Comparison of ENCODE assay signal across 14 mouse cellular contexts in the genomic region with DNA sequence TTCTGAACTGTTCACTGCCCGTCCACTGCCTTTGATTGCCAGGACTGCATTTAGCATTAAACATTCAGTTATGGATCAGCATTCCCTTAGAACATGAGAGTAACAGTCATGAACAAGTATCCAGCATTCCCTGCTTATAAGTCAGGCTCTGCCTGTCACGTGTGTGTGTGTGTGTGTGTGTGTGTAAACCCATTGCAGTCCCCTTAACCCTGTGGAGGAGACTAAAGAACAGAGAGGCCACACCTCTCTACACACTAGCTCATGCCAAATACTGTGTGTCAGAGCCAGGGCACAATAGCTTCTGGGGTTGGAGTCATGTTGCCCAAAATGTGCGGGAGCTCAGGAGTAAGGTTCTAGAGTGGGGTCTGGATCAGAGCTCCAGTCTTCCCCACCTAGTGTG. TPM values are rescaled to one million over a fixed set of nuclear protein-coding genes. Genes with fewer than 3 reads are reported as not detected.
DNase-seq lines count a peak whose midpoint lies in the region; ATAC-seq and TF ChIP-seq lines count a peak whose summit lies in the region.
"Had no signal": no experiment of that assay in that cellular context is flagged by ENCODE, and none has a peak within 500 bp of the region (broad histone marks: within the 10 kb centered on the region; RNA-seq: fewer than 3 reads in every experiment).

No protein-coding gene starts in this region.

- H3K27ac ChIP-seq in forebrain, embryonic 13.5 days, result no peak overlapping the region
- H3K27ac ChIP-seq in forebrain, embryonic 16.5 days (ENCODE audit: low read length), result no peak overlapping the region
- peak overlapping the region; percentile 18; the same call in 1 of the 2 replicates for H3K27ac ChIP-seq in hindbrain, embryonic 13.5 days
- H3K27ac ChIP-seq in liver, postnatal 0 days (ENCODE audit: low read depth), result peak overlapping the region; percentile 95
- H3K27ac ChIP-seq: embryonic facial prominence, embryonic 12.5 days had no signal

- no peaks in the 10 kb centered on the region for H3K27me3 ChIP-seq in forebrain, embryonic 13.5 days
- H3K27me3 ChIP-seq in forebrain, embryonic 16.5 days (replicated peaks; ENCODE audit: control insufficient read depth, insufficient read depth, low read length), result no peaks in the 10 kb centered on the region
- peaks cover 26% of the 10 kb centered on the region for H3K27me3 ChIP-seq in E14TG2a.4 (ENCODE audit: insufficient read depth, low read length)
- H3K27me3 ChIP-seq in hindbrain, embryonic 13.5 days, result no peaks in the 10 kb centered on the region
- no peaks in the 10 kb centered on the region for H3K27me3 ChIP-seq in liver, postnatal 0 days (ENCODE audit: insufficient read depth, low read length)
- H3K27me3 ChIP-seq: embryonic facial prominence, embryonic 12.5 days; Patski had no signal

- H3K9me3 ChIP-seq in forebrain, embryonic 13.5 days (replicated peaks), result no peaks in the 10 kb centered on the region
- no peaks in the 10 kb centered on the region for H3K9me3 ChIP-seq in forebrain, embryonic 16.5 days (ENCODE audit: control insufficient read depth, low read length)
- H3K9me3 ChIP-seq in E14TG2a.4 (ENCODE audit: low read length), result no peaks in the 10 kb centered on the region
- H3K9me3 ChIP-seq in hindbrain, embryonic 13.5 days, result no peaks in the 10 kb centered on the region
- H3K9me3 ChIP-seq in liver, postnatal 0 days (ENCODE audit: low read length), result no peaks in the 10 kb centered on the region
- H3K9me3 ChIP-seq: embryonic facial prominence, embryonic 12.5 days had no signal

- H3K4me1 ChIP-seq in forebrain, embryonic 13.5 days, result peaks cover 25% of the 10 kb centered on the region
- H3K4me1 ChIP-seq in forebrain, embryonic 16.5 days (replicated peaks; ENCODE audit: control insufficient read depth, insufficient read depth, low read length), result peaks cover 16% of the 10 kb centered on the region
- peaks cover 48% of the 10 kb centered on the region for H3K4me1 ChIP-seq in E14TG2a.4 (replicated peaks; ENCODE audit: low read depth, low read length)
- H3K4me1 ChIP-seq in hindbrain, embryonic 13.5 days (replicated peaks), result peaks cover 19% of the 10 kb centered on the region
- H3K4me1 ChIP-seq in liver, postnatal 0 days (ENCODE audit: insufficient read depth), result peaks cover 6% of the 10 kb centered on the region; the same call in 1 of the 2 replicates

- WGBS in forebrain, embryonic 13.5 days, result 59% methylated on average over 3 of the region's 3 CpGs
- WGBS in forebrain, embryonic 16.5 days, result 67% methylated on average over 3 of the region's 3 CpGs
- WGBS in hindbrain, embryonic 13.5 days, result 55% methylated on average over 3 of the region's 3 CpGs
- WGBS in liver, postnatal 0 days (ENCODE audit: insufficient replicate concordance), result 50% methylated on average over 3 of the region's 3 CpGs

- H3K36me3 ChIP-seq in forebrain, embryonic 13.5 days (ENCODE audit: poor library complexity, severe bottlenecking), result 0 out of 2 replicates have a peak, but pooled peaks cover 3% of the 10 kb centered on the region
- no peaks in the 10 kb centered on the region for H3K36me3 ChIP-seq in forebrain, embryonic 16.5 days (ENCODE audit: control insufficient read depth, insufficient read depth)
- no peaks in the 10 kb centered on the region for H3K36me3 ChIP-seq in E14TG2a.4 (ENCODE audit: insufficient read depth, low read length)
- no peaks in the 10 kb centered on the region for H3K36me3 ChIP-seq in hindbrain, embryonic 13.5 days
- H3K36me3 ChIP-seq in liver, postnatal 0 days (replicated peaks; ENCODE audit: insufficient read depth, low read length), result no peaks in the 10 kb centered on the region
- H3K36me3 ChIP-seq: embryonic facial prominence, embryonic 12.5 days had no signal

- H3K4me2 ChIP-seq in forebrain, embryonic 13.5 days, result no peak overlapping the region
- H3K4me2 ChIP-seq in forebrain, embryonic 16.5 days (ENCODE audit: low read length), result no peak overlapping the region
- H3K4me2 ChIP-seq in hindbrain, embryonic 13.5 days, result 0 out of 2 replicates have a peak overlapping the region, but pooled peaks have one; percentile 6
- H3K4me2 ChIP-seq in liver, postnatal 0 days (ENCODE audit: low read depth, low read length), result no peak overlapping the region
- H3K4me2 ChIP-seq: embryonic facial prominence, embryonic 12.5 days had no signal

- no peak for DNase-seq in liver, postnatal 0 days
- DNase-seq in heart, postnatal 4 days, result no peak
- DNase-seq in Muller cell, postnatal 12 days (ENCODE audit: inconsistent ontology term), result no peak
- DNase-seq: right cerebral cortex, postnatal 4 days had no signal

- no peak for TF ChIP-seq EP300 in liver, postnatal 0 days (IDR thresholded peaks at IDR 0.05; ENCODE audit: low read depth)

- ATAC-seq in forebrain, embryonic 13.5 days, result 0 out of 2 replicates have a peak, but pooled peaks have one; percentile 50
- no peak for ATAC-seq in forebrain, embryonic 16.5 days
- 0 out of 2 replicates have a peak, but pooled peaks have one; percentile 34 for ATAC-seq in hindbrain, embryonic 13.5 days (ENCODE audit: low FRiP score)
- peak; percentile 64 for ATAC-seq in liver, postnatal 0 days
- no peak for ATAC-seq in erythroblast, adult 5-6 weeks (replicated peaks; ENCODE audit: low FRiP score, poor library complexity, severe bottlenecking)
- ATAC-seq: Patski had no signal

- no peak overlapping the region for H3K9ac ChIP-seq in forebrain, embryonic 13.5 days
- no peak overlapping the region for H3K9ac ChIP-seq in forebrain, embryonic 16.5 days (replicated peaks; ENCODE audit: low read depth, low read length)
- H3K9ac ChIP-seq in hindbrain, embryonic 13.5 days, result no peak overlapping the region
- 0 out of 2 replicates have a peak overlapping the region, but pooled peaks have one; percentile 53 for H3K9ac ChIP-seq in liver, postnatal 0 days (replicated peaks)
- H3K9ac ChIP-seq: embryonic facial prominence, embryonic 12.5 days had no signal

- no peak overlapping the region for H3K4me3 ChIP-seq in forebrain, embryonic 13.5 days
- H3K4me3 ChIP-seq in forebrain, embryonic 16.5 days (replicated peaks; ENCODE audit: low read length), result no peak overlapping the region
- H3K4me3 ChIP-seq in E14TG2a.4 (replicated peaks; ENCODE audit: low read length), result peak overlapping the region; percentile 58
- H3K4me3 ChIP-seq in hindbrain, embryonic 13.5 days, result no peak overlapping the region
- no peak overlapping the region for H3K4me3 ChIP-seq in liver, postnatal 0 days (ENCODE audit: low read depth, low read length)
- H3K4me3 ChIP-seq: embryonic facial prominence, embryonic 12.5 days had no signal

- TF ChIP-seq CTCF in E14TG2a.4 (conservative IDR thresholded peaks at IDR 0.05; ENCODE audit: low read length), result no peak
- TF ChIP-seq CTCF in liver, postnatal 0 days (IDR thresholded peaks at IDR 0.05; ENCODE audit: low read depth), result no peak

RNA-seq across cellular contexts. Expression of a gene that starts 26.8 kb away (rescaled TPM):
- polyA plus RNA-seq in forebrain, embryonic 13.5 days (2015; fragmentation: Nextera tagmentation; extraction: Ambion mirVana), result 14.6 and 17.7 TPM in 2 replicates
- 16.1 and 22.4 TPM in 2 replicates for polyA plus RNA-seq in forebrain, embryonic 16.5 days (2015; fragmentation: Nextera tagmentation; extraction: Ambion mirVana)
- 24.4 and 26.4 TPM in 2 replicates for polyA plus RNA-seq in hindbrain, embryonic 13.5 days (2015; fragmentation: Nextera tagmentation; extraction: Ambion mirVana)
- 0.05 TPM in 1 of 2 replicates, not detected in the other for polyA plus RNA-seq in liver, postnatal 0 days (2015; fragmentation: Nextera tagmentation; extraction: Ambion mirVana)
- not detected in 2 replicates for total RNA-seq in erythroblast, adult 5-6 weeks (2015; ENCODE audit: low replicate concordance)
- total RNA-seq in erythroblast, adult 5-6 weeks (2017; ENCODE audit: low replicate concordance), result not detected in 2 replicates
- total RNA-seq in heart, postnatal 4 days (2021), result under 1 TPM in 1 of 2 experiments, not detected in 1; 0.09 TPM
- total RNA-seq: adrenal gland, adult 18-20 months; heart, adult 18-20 months; megakaryocyte-erythroid progenitor cell, adult 5-6 weeks had no signal

Comparison
In these comparisons a context has a peak if more than half of its experiments do, and no peak if none do; other contexts are left out.
1. ATAC-seq: peak in forebrain, embryonic 13.5 days (single experiment), hindbrain, embryonic 13.5 days (single experiment) and liver, postnatal 0 days (single experiment); none in forebrain, embryonic 16.5 days (single experiment) and erythroblast, adult 5-6 weeks (single experiment).
2. H3K27ac ChIP-seq: peak in hindbrain, embryonic 13.5 days (single experiment) and liver, postnatal 0 days (single experiment); none in forebrain, embryonic 13.5 days (single experiment) and forebrain, embryonic 16.5 days (single experiment).
3. RNA of a gene that starts 26.8 kb away (polyA plus RNA-seq): 24.4 to 26.4 TPM in hindbrain, embryonic 13.5 days, 16.1 to 22.4 TPM in forebrain, embryonic 16.5 days and 14.6 to 17.7 TPM in forebrain, embryonic 13.5 days; 0.05 TPM in liver, postnatal 0 days; every median in the first group is over 10 times any median in the second.